Mouse (Mus musculus): ENCODE measurements at regions not wholly inside any gene's neighbourhood (a gene's known extent, or its start where the extent isn't known, plus 50 kb on each side); places are given as distances from the start of the nearest gene placed in this dataset.

DNA sequence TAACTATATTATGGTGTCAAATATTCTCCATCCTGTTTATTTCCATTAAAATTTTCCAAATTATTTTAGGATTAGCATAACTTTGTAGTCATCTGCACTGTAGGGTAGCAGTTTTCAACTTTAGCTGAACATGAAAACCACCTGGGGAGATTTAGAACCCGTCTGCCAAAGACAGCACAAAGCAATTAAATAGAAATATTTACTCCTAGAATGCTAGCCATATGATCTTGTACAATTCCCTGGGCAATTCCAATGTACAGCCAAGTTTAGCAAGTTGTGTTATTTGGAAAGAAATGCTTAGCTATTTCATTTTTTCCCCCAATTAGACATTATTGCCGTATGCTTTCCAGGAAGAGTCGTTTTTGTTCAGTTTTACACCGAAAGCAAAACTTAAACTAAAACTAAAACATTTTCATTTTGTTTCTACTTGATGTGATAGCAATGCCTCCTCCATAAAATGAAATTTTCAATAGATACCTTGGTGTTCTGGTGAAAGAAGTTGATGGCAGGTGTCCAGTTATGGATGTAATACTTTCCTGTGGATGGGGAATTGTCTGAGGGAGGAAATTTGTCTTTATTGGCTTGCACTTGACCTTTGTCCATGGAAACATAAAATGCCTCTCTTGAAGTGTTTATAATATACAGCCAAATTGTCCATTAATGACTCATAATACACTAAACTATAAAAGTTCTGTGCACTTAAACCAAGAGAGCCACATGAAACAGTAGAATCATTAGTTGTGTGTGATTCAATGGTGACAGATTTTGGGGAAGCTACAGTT, 282.3 kb downstream of the Usp25 start:
- no peaks in the 10 kb centered on the region for H3K9me3 ChIP-seq (ENCODE audit: control insufficient read depth, low read length)
- no peaks in the 10 kb centered on the region for H3K27me3 ChIP-seq (ENCODE audit: control insufficient read depth, insufficient read depth, low read length)
- DNase-seq (ENCODE audit: low spot score, missing footprints), result no peak
- no peak for ATAC-seq (ENCODE audit: low FRiP score)
- H3K9ac ChIP-seq (ENCODE audit: low read length), result no peak overlapping the region
- WGBS, result 85% methylated on average over 4 of the region's 4 CpGs
- H3K27ac ChIP-seq (ENCODE audit: low read depth, low read length), result no peak overlapping the region
- peaks cover 4% of the 10 kb centered on the region; the same call in 1 of the 2 replicates for H3K4me1 ChIP-seq (ENCODE audit: control insufficient read depth, insufficient read depth, low read length)
- no peaks in the 10 kb centered on the region for H3K36me3 ChIP-seq (ENCODE audit: control insufficient read depth, insufficient read depth, low read length)
- no peak overlapping the region for H3K4me2 ChIP-seq
- no peak overlapping the region for H3K4me3 ChIP-seq (ENCODE audit: low read depth, low read length)

DNA sequence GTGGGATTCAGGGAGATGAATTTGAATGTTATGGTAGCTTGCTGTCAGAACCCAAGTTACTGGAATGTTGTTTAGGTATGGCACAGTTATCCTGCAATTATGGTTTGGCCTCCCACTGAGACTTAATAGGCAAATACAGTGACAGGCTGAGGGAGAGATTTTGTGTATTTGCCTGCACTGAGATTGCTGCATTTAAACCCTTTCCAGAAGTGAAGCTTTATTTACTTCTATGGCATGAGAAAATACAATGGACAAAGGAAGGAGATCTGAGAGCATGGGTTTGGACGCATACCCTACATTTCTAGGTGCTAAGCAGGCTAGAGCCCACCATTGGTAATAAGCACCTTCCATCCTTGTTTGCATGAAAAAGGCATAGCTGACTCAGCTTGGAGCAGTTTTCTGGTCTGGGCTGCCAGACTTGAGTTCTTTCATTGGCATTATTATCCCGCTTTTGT, 278.8 kb downstream of the Usp25 start:
- H3K36me3 ChIP-seq (ENCODE audit: control insufficient read depth, insufficient read depth, low read length), result no peaks in the 10 kb centered on the region
- H3K4me2 ChIP-seq, result no peak overlapping the region
- H3K4me3 ChIP-seq (ENCODE audit: low read depth, low read length), result no peak overlapping the region
- H3K4me1 ChIP-seq (ENCODE audit: control insufficient read depth, insufficient read depth, low read length), result peaks cover 4% of the 10 kb centered on the region; the same call in 1 of the 2 replicates
- 81% methylated on average over 2 of the region's 2 CpGs for WGBS
- DNase-seq (ENCODE audit: low spot score, missing footprints) (no peak), ATAC-seq (ENCODE audit: low FRiP score) (no peak)
- no peaks in the 10 kb centered on the region for H3K9me3 ChIP-seq (ENCODE audit: control insufficient read depth, low read length)
- H3K27me3 ChIP-seq (ENCODE audit: control insufficient read depth, insufficient read depth, low read length), result no peaks in the 10 kb centered on the region
- H3K9ac ChIP-seq (ENCODE audit: low read length), result no peak overlapping the region
- H3K27ac ChIP-seq (ENCODE audit: low read depth, low read length), result no peak overlapping the region

DNA sequence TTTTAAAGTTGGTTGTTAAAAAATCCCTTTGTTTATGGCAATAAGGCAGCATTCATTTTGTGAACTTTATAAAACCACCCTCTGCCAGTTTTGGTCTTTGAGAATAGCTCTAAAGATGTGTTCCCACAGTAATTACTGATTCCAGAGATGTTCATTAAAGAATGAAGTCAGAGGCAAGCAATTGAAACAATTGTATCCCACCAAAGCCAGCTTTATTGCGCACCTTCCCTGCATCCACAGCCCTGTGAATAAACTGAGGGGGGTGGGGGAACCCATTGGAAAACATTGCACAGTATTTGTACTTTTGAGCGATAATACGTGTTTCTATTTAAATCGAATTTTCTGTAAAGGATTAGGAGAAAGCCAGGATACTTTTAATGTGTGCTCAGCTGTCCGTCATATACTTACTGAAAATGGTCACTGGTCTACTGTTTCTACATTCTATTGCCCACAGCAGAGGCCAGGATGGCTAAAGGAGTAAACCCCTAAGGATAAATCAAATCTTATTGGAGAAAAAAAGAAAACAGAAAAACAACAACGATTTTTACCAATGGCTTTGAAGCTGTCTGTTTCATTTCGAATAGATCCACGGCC, 278.3 kb downstream of the Usp25 start:
- WGBS, result 84% methylated on average over 8 of the region's 8 CpGs
- H3K4me3 ChIP-seq (ENCODE audit: low read depth, low read length), result no peak overlapping the region
- no peaks in the 10 kb centered on the region for H3K27me3 ChIP-seq (ENCODE audit: control insufficient read depth, insufficient read depth, low read length)
- no peaks in the 10 kb centered on the region for H3K9me3 ChIP-seq (ENCODE audit: control insufficient read depth, low read length)
- H3K4me2 ChIP-seq, result no peak overlapping the region
- H3K27ac ChIP-seq (ENCODE audit: low read depth, low read length), result no peak overlapping the region
- H3K4me1 ChIP-seq (ENCODE audit: control insufficient read depth, insufficient read depth, low read length), result peaks cover 4% of the 10 kb centered on the region; the same call in 1 of the 2 replicates
- no peak overlapping the region for H3K9ac ChIP-seq (ENCODE audit: low read length)
- peak; percentile 55; the same call in 1 of the 2 replicates for ATAC-seq (ENCODE audit: low FRiP score)
- DNase-seq (ENCODE audit: low spot score, missing footprints), result no peak
- H3K36me3 ChIP-seq (ENCODE audit: control insufficient read depth, insufficient read depth, low read length), result no peaks in the 10 kb centered on the region

DNA sequence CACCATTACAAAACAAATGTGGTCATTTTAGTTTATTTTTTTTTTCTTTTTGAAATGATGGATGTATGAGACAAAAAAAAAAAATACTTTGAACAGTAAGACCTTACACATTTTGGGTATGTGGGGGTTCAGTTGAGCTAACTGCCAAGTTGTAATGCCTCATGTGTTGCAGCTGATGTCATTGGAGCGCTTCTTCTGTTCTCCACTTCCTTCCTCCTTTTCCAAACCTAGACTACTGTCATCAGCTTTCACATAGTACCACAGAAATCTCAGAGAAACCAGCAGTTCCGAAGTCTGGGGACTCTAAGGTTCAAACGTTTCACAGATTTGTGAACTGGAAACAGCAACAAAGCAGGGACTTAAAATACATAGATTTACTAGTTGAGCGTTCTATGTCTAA, 270.7 kb downstream of the Usp25 start:
- DNase-seq (ENCODE audit: low spot score, missing footprints), result no peak
- WGBS, result 85% methylated on average over 4 of the region's 4 CpGs
- no peak overlapping the region for H3K27ac ChIP-seq (ENCODE audit: low read depth, low read length)
- H3K9ac ChIP-seq (ENCODE audit: low read length), result no peak overlapping the region
- no peak overlapping the region for H3K4me2 ChIP-seq
- no peak overlapping the region for H3K4me3 ChIP-seq (ENCODE audit: low read depth, low read length)
- no peaks in the 10 kb centered on the region for H3K4me1 ChIP-seq (ENCODE audit: control insufficient read depth, insufficient read depth, low read length)
- no peaks in the 10 kb centered on the region for H3K36me3 ChIP-seq (ENCODE audit: control insufficient read depth, insufficient read depth, low read length)
- H3K9me3 ChIP-seq (ENCODE audit: control insufficient read depth, low read length), result no peaks in the 10 kb centered on the region
- no peak for ATAC-seq (ENCODE audit: low FRiP score)
- H3K27me3 ChIP-seq (ENCODE audit: control insufficient read depth, insufficient read depth, low read length), result no peaks in the 10 kb centered on the region

DNA sequence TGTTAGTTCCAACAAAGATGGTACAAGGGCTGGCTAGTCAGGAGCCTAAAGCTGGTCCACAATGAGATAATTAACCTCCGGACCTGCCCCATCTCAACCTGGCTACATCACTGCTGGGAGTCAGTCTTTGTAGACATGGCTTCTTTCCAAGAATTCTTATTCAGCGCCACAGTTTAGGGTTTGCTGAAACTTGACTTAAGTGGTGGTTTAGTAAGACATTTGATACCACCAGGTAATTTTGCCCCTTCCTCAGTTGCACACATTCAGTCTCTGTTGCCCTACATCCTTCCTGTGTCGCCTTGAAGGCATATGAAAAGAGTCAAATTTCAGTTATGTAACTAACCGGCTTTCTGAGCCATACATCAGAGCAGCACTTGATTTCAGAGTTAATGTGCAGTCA, 266.4 kb downstream of the Usp25 start:
- Histone ChIP-seq H3K4me1 (ENCODE audit: control insufficient read depth, insufficient read depth, low read length) (no peaks in the 10 kb centered on the region), H3K27me3 (ENCODE audit: control insufficient read depth, insufficient read depth, low read length) (no peaks in the 10 kb centered on the region), H3K4me3 (ENCODE audit: low read depth, low read length) (no peak overlapping the region), H3K9ac (ENCODE audit: low read length) (no peak overlapping the region), H3K9me3 (ENCODE audit: control insufficient read depth, low read length) (no peaks in the 10 kb centered on the region), H3K36me3 (ENCODE audit: control insufficient read depth, insufficient read depth, low read length) (no peaks in the 10 kb centered on the region), H3K4me2 (no peak overlapping the region), H3K27ac (ENCODE audit: low read depth, low read length) (no peak overlapping the region)
- 90% methylated on average over 4 of the region's 4 CpGs for WGBS
- ATAC-seq (ENCODE audit: low FRiP score) (no peak), DNase-seq (ENCODE audit: low spot score, missing footprints) (no peak)

DNA sequence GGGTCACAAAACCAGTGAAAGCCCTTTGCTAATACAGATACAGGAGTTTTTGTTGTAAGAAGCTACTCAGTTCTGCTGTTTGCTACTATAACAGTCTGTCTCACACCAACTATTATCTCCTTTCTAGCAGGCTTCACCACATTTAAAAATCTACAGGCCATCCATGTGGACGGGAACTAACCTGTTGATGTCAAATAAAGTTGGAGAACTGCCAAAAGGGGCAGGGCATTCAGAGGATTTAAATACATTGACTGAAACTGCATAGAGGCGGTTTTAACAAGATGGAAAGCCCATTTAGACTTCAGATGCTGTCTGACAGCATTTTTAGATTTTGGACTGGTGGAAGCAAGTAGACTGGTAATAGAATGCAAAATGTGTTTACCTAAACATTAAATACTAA, 266.0 kb downstream of the Usp25 start:
- ATAC-seq (ENCODE audit: low FRiP score), result no peak
- H3K27ac ChIP-seq (ENCODE audit: low read depth, low read length), result no peak overlapping the region
- WGBS, result 75% methylated on average over 2 of the region's 2 CpGs

DNA sequence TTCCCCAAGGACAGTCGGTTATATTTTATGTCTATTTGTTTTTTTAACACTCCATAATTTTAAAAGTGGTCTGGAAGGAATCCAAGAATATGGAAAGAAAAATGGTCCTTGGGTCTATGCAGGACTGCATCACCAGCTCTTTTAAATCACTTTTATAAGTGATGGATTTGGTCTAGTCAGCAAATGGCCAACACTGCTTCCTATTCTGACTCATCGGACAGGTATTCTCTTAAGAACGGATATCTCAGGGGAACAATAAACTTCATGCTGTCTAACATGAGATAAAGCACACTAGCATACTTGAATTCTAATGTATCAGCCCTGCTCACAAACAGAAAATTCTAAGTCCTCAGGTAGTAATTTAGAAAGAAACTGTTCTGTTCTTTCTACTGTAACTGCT, 259.8 kb downstream of the Usp25 start:
- Histone ChIP-seq H3K4me3 (ENCODE audit: low read depth, low read length) (no peak overlapping the region), H3K36me3 (ENCODE audit: control insufficient read depth, insufficient read depth, low read length) (no peaks in the 10 kb centered on the region), H3K27me3 (ENCODE audit: control insufficient read depth, insufficient read depth, low read length) (no peaks in the 10 kb centered on the region), H3K4me2 (no peak overlapping the region), H3K27ac (ENCODE audit: low read depth, low read length) (no peak overlapping the region), H3K4me1 (ENCODE audit: control insufficient read depth, insufficient read depth, low read length) (no peaks in the 10 kb centered on the region), H3K9me3 (ENCODE audit: control insufficient read depth, low read length) (no peaks in the 10 kb centered on the region), H3K9ac (ENCODE audit: low read length) (no peak overlapping the region)
- no peak for DNase-seq (ENCODE audit: low spot score, missing footprints)
- no peak for ATAC-seq (ENCODE audit: low FRiP score)
- WGBS, result 88% methylated on average over 3 of the region's 3 CpGs

More for the DNA sequence above, 266.0 kb downstream of the Usp25 start:
- H3K27me3 ChIP-seq (ENCODE audit: control insufficient read depth, insufficient read depth, low read length), result no peaks in the 10 kb centered on the region
- H3K4me2 ChIP-seq, result no peak overlapping the region
- H3K9me3 ChIP-seq (ENCODE audit: control insufficient read depth, low read length), result no peaks in the 10 kb centered on the region
- H3K4me3 ChIP-seq (ENCODE audit: low read depth, low read length), result no peak overlapping the region
- DNase-seq (ENCODE audit: low spot score, missing footprints), result peak; percentile 81
- no peak overlapping the region for H3K9ac ChIP-seq (ENCODE audit: low read length)
- no peaks in the 10 kb centered on the region for H3K4me1 ChIP-seq (ENCODE audit: control insufficient read depth, insufficient read depth, low read length)
- H3K36me3 ChIP-seq (ENCODE audit: control insufficient read depth, insufficient read depth, low read length), result no peaks in the 10 kb centered on the region

DNA sequence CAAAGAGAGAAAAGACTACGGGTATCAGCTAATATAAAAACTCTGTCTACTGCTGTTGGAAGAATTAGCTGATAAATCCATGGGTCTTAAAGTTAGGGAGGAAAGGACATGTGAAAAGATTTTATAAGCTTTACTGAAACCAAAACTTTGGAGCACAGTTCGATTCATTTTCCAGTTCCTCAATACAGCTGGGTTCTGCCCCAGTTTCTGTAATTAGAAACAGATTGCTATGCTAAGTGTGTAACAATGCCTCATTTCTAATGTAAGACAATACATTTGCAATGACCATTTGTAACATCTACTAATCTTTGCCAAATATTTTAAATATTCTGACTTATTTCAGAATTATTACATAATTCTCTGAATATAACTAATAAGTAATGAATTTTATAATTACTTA, 255.4 kb downstream of the Usp25 start:
- DNase-seq (ENCODE audit: low spot score, missing footprints) (no peak), ATAC-seq (ENCODE audit: low FRiP score) (no peak)
- Histone ChIP-seq H3K27ac (ENCODE audit: low read depth, low read length) (no peak overlapping the region), H3K9me3 (ENCODE audit: control insufficient read depth, low read length) (no peaks in the 10 kb centered on the region), H3K4me3 (ENCODE audit: low read depth, low read length) (no peak overlapping the region), H3K4me1 (ENCODE audit: control insufficient read depth, insufficient read depth, low read length) (no peaks in the 10 kb centered on the region), H3K36me3 (ENCODE audit: control insufficient read depth, insufficient read depth, low read length) (no peaks in the 10 kb centered on the region), H3K9ac (ENCODE audit: low read length) (no peak overlapping the region), H3K27me3 (ENCODE audit: control insufficient read depth, insufficient read depth, low read length) (no peaks in the 10 kb centered on the region), H3K4me2 (no peak overlapping the region)
- WGBS, result 87% methylated on average over 2 of the region's 2 CpGs

DNA sequence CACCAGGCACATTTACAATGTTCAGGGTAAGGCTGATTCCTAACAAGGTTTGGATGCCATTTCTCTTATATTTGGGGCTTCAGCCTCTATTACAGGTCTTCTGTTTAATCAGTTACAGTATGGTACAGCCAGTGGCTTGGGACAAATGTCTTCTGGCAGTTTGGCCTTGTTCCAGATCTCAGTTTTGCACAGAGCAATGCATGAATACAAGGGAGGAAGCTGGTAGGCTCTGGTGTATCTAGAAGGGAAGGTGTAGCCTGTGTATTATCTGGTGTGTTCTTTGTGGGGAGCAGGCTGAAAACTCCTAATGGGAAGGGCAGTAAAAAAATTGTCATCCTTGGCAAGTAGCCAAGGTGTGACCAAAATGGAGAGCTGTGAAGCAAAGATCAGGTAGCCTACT, 254.2 kb downstream of the Usp25 start:
- Histone ChIP-seq H3K4me1 (ENCODE audit: control insufficient read depth, insufficient read depth, low read length) (no peaks in the 10 kb centered on the region), H3K9me3 (ENCODE audit: control insufficient read depth, low read length) (no peaks in the 10 kb centered on the region), H3K36me3 (ENCODE audit: control insufficient read depth, insufficient read depth, low read length) (no peaks in the 10 kb centered on the region), H3K4me3 (ENCODE audit: low read depth, low read length) (no peak overlapping the region), H3K27me3 (ENCODE audit: control insufficient read depth, insufficient read depth, low read length) (no peaks in the 10 kb centered on the region), H3K4me2 (no peak overlapping the region), H3K9ac (ENCODE audit: low read length) (no peak overlapping the region), H3K27ac (ENCODE audit: low read depth, low read length) (no peak overlapping the region)
- ATAC-seq (ENCODE audit: low FRiP score) (no peak), DNase-seq (ENCODE audit: low spot score, missing footprints) (no peak)

Data from midbrain, embryonic 11.5 days (tissue).